Mouse (Mus musculus) cerebellum, postnatal 36 days (tissue): ENCODE data around the gene Zfp628.

Experiments used
- DNase-seq, 2 experiments: peaks; one replicate each; pipeline ENCODE4 v3.0.0; 2021 to 2022; ENCODE audit warnings: mixed read lengths in 2 of 2

Zfp628 gene

GRCm38 (mm10) chr7:4919096-4919495 lies 4.1 kb downstream of the Zfp628 start:
- DNase-seq, result no peak

GRCm38 (mm10) chr7:4919971-4920370 lies 5.0 kb downstream of the Zfp628 start:
- DNase-seq, result peak in 1 of 2 experiments; percentile 9

GRCm38 (mm10) chr7:4920496-4920895 lies 5.5 kb downstream of the Zfp628 start:
- DNase-seq, result no peak

- peak in 1 of 2 experiments; percentile 16 for DNase-seq
Observed at GRCm38 (mm10) chr7:4920976-4921823, 6.2 kb downstream of the Zfp628 start.

- DNase-seq, result no peak
Observed at GRCm38 (mm10) chr7:4921824-4922482, 6.9 kb downstream of the Zfp628 start, which contains the start of gene Nat14. Nat14 (plus strand) TSS chr7:4922028.

- peak; percentile 77 to 78 for DNase-seq
Observed at GRCm38 (mm10) chr7:4922508-4922907, 7.5 kb downstream of the Zfp628 start.

- DNase-seq, result peak; percentile 78 to 83
Observed at GRCm38 (mm10) chr7:4922931-4923565, 8.0 kb downstream of the Zfp628 start.

GRCm38 (mm10) chr7:4923586-4924364 lies 8.8 kb downstream of the Zfp628 start:
- peak; percentile 61 to 68 for DNase-seq

- no peak for DNase-seq
Observed at GRCm38 (mm10) chr7:4924483-4924882, 9.5 kb downstream of the Zfp628 start.

GRCm38 (mm10) chr7:4924891-4925301 lies 9.9 kb downstream of the Zfp628 start:
- DNase-seq, result no peak

- no peak for DNase-seq
Observed at GRCm38 (mm10) chr7:4925441-4926381, 10.7 kb downstream of the Zfp628 start, which contains the start of gene Ssc5d. Ssc5d (plus strand) TSS chr7:4925785.

- DNase-seq, result no peak
Observed at GRCm38 (mm10) chr7:4926849-4927248, 11.8 kb downstream of the Zfp628 start.

- DNase-seq, result no peak
Observed at GRCm38 (mm10) chr7:4927711-4928110, 12.7 kb downstream of the Zfp628 start.

GRCm38 (mm10) chr7:4928323-4928722 lies 13.3 kb downstream of the Zfp628 start:
- DNase-seq, result no peak

- no peak for DNase-seq
Observed at GRCm38 (mm10) chr7:4933103-4933502, 18.1 kb downstream of the Zfp628 start.

- no peak for DNase-seq
Observed at GRCm38 (mm10) chr7:4934160-4934914, 19.3 kb downstream of the Zfp628 start.

GRCm38 (mm10) chr7:4936832-4937231 lies 21.8 kb downstream of the Zfp628 start:
- no peak for DNase-seq

- DNase-seq, result no peak
Observed at GRCm38 (mm10) chr7:4937392-4937791, 22.4 kb downstream of the Zfp628 start.

- DNase-seq, result peak; percentile 79 to 82
Observed at GRCm38 (mm10) chr7:4938456-4938855, 23.4 kb downstream of the Zfp628 start.

GRCm38 (mm10) chr7:4940068-4940479 lies 25.1 kb downstream of the Zfp628 start:
- peak; percentile 82 to 86 for DNase-seq

GRCm38 (mm10) chr7:4942673-4943072 lies 27.7 kb downstream of the Zfp628 start:
- no peak for DNase-seq
